Mouse (Mus musculus): ENCODE data around the gene Arl6ip5.
"Not testable (repeated sequence)": the region's sequence is repeated elsewhere in the genome, so short reads cannot be mapped to it uniquely, and the experiment has no call there.

Gene Arl6ip5

DNA sequence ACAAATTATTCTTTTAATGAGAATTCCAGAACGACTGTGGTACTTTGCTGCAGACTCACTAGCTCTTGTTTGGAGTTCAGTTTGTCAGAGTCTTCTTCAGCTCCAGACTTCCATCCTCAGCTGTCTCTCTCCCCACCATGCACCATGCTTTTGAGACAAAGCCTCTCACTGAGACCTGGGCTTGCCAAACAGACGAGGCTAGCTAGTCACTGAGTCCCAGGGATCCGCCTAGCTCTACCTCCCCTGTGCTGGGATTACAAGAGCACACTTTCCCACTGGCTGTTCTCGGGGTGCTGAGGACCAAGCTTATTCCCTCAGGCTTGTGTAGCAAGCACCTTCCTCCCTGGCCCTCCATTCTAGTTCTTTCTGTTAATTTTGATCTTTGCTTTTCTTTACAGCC is 13.1 kb downstream of the Arl6ip5 start:
- DNase-seq (ENCODE audit: low read depth, low spot score): no peak

DNA sequence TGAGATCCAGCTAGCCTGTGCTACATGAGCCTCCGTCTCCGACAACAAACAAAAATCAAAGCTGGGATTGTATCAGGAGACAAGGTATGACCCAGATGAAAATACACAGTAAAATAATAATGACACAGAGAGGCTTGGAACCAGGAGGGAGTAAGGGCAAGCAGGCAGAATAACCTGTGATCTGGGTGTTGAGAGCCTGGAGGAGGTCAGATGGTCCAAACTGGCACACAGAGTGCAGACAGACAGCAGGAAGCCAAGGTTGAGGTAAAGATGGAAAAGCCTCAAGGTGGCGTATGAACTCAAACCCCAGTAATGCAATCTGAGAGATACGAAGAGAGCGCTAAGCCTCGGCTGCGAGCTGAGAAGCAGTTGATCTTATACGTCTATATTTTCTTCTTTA is 14.0 kb downstream of the Arl6ip5 start:
- DNase-seq (ENCODE audit: low read depth, low spot score): no peak

DNA sequence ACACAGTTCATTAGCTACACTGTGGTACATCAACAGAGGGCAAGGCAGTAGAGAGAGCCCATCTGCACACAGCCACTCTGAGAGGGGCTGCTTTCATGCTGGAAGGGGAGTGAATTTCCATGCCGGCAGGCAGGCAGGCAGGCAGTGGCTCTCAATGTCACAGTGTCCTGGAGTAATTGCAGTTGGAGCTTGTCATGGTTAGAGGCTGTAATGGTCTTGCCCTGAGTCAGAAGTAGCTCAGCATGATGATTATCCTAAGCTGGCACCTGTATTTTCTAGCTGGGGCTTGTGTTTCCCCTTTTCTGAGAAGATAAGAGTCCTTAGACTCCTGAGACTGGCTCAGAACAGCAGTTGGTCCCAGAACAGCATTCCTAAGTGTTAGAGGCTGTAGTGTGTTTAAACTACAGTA is 15.6 kb downstream of the Arl6ip5 start:
- DNase-seq (ENCODE audit: low read depth, low spot score): no peak

DNA sequence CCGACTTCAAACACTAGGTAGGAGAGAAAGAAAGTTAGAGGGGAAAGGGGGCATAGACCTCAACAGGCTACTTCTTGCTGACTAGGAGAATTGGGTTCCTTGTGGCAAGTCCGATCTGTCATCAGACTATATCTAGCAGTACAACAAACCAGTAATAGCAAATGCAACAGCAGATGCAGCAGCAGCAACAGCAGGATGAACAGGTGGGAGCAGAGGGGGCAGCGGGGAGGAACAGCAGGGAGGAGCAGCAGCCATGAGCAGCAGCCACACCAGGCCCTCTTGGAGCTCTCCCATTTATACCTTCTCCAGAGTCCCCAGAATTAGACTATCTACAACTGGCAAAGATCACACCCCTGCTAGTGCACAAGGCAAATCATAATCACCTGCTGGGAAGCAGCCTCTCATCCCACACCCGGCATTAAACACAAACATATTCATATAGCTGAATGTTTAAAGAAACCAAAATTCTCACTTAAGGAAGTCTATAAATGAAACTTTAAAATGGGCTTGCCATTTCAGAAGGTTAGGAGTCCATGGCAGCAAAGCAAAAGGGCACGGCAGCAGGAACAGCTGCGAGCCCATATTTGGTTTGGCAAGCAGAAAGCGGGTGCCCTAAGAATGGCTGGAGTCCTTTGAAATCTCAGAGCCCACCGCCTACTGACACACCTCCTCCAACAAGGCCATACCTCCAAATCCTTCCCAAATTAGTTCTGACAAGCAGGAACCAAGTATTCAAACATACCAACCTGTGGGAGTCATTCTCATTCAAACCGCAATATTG is 16.8 kb downstream of the Arl6ip5 start:
- DNase-seq (ENCODE audit: low read depth, low spot score): no peak

DNA sequence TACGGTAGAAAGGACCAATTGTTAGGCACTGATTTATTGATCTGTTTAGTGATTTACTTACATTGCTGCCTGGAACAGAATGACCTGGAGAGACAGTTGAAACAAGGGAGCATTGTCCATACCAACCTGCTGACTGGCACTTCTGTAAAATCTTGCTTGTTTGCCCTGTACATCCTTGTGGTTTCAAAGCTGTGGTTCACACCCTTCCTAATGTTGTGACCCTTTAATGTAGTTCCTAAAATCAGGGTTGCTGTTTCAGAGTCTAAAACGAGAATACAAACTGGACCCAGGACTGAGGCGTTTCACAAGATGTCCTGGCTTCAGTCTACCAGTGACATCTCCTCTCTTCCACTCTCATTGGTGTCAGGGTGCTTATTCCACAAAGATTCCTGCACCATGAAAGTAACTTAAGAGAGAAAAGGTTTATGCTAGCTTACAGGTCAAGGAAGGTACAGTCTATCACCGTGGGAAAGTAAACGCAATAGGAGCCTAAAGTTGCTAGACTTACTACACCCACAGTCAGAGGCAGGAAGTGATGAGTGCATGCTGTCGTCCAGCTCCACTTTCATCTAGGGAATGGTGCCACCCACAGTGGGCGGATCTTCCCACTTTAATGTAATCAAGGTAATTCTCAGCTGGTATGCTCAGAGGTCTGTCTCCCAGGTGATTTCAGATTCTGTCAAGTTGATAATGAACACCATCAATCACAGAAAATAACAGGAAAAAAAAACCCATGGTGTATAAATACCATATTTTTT is 24.6 kb downstream of the Arl6ip5 start:
- no peak for DNase-seq (ENCODE audit: low read depth, low spot score)

DNA sequence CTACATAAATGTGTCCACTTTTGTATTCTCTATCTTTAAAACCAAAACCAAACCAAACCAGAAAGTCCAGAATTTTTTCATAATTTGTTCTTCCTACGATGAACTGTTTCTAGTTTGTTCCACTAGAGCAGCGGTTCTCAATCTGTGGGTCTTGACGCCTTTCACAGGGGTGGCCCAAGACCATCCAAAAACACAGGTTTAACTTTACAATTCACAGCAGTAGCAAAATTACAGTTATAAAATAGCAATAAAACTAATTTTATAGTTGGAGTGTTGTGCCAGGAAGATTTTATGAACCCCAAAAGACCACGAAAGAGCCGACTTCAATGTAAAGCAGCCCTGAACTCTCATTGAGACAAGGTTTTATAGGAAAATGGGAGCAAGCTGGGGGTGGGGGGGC is 25.6 kb downstream of the Arl6ip5 start:
- DNase-seq (ENCODE audit: low read depth, low spot score): no peak

DNA sequence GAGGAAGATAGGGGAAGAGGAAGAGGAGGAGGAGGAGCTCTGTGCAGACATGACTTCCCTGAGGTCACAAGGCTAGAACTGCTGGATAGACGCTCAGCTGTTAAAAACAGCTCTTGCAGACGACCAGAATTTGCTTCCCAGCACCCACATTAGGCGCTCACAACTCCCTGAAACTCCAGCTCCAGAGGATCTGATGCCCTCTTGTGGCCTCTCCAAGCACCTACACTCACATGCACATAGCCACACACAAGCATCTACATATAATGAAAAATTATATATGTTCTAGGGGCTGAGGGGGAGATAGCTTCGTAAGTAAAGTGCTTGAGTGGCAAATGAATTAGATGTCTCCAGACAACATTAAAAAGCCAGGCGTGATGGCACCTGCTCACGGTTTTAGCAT is 28.9 kb downstream of the Arl6ip5 start:
- DNase-seq (ENCODE audit: low read depth, low spot score): no peak

DNA sequence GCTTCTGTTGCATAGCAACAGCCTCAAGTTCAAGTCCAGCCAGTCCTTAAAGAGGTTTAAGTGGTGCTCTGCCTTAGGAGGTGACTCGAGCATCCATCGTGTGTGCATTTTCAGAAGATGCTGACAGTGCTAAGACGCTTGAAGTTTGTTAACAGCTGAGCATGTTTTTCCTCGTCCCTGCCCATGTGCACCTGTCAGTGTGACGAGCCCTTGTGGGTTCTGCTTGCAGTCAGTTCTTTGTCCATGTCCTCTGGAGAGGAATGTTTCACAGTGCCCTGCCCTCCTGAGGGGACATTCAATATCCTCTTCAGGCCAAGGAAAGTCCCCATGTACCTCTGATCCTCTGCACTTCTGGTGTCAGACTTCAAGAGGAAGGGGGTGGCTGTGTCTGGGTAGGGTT is 29.6 kb downstream of the Arl6ip5 start:
- DNase-seq (ENCODE audit: low read depth, low spot score): no peak

DNA sequence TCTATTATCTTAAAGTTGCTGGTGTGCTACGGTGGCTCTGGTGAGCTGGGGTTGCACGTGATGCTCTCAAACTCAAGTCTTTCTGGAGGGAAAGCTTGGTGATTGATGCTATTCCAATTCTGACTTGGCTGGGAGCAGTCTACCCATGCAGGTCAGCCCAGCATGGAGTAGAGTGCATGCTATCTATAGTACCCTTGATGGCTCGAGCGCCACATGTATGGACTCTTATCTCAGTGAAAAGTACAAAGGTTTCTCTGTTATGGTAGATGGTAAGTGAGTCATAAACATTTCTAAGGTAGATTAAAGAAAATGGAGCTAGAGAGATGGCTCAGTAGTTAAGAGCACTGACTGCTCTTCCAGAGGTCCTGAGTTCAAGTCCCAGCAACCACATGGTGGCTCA is 32.0 kb downstream of the Arl6ip5 start:
- no peak for DNase-seq (ENCODE audit: low read depth, low spot score)

DNA sequence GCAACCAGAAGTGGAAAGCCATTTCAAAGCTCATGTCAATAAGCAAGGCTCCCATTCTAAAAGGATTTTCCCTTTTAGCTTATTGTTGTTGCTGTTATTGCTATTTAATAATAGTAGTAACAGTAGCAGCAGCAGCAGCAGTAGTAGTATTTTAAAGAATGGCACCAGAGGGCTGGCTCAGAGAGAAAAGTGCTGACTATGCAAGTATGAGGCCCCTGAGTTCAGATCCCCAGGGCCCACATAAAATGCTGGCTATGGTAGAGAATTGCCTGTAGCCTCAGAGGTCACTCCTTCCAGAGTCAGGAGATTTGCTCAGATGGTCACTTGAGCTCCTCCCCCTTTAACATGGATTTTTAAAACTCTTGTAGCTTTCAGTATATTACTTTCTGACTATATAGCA is 34.7 kb downstream of the Arl6ip5 start:
- no peak for DNase-seq (ENCODE audit: low read depth, low spot score)

DNA sequence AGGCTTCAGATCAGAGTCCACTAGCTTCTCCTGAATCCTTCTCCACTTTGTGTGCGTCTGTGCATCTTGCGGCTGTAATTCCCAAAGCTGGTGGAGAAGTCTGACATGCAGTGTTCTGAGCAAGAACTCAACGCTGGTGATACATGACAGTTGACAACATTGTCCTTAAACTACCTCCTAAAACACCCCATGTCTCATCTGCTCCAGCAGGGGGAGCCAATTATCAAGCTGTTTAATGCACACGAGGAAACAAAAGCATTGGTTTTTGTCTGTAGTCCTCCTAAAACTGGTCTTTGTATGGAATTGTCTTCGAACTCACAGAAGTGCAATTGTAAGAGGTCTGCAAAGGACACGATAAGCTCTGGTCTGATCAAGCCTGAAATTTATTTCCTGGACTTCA is 40.5 kb downstream of the Arl6ip5 start:
- peak; percentile 16 for DNase-seq (ENCODE audit: low read depth, low spot score)

DNA sequence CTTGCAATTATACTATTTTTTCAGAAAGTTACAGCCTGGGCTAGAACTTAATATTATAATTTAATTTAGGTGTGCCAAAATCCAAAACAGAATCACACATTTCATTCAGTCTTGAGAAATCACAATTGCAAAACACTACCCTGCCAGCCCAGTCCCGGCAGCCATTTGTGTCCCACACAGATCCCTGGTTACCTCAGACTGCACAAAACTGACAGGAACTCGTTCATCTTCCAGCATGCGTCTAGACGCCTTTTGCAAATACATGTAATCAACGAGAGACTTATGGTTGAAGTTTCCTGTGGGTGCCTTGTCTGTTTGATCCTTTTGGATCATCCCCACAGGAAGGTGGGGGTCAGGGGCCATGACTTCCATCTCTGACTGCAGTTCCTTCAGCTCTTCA is 41.6 kb downstream of the Arl6ip5 start:
- no peak for DNase-seq (ENCODE audit: low read depth, low spot score)

DNA sequence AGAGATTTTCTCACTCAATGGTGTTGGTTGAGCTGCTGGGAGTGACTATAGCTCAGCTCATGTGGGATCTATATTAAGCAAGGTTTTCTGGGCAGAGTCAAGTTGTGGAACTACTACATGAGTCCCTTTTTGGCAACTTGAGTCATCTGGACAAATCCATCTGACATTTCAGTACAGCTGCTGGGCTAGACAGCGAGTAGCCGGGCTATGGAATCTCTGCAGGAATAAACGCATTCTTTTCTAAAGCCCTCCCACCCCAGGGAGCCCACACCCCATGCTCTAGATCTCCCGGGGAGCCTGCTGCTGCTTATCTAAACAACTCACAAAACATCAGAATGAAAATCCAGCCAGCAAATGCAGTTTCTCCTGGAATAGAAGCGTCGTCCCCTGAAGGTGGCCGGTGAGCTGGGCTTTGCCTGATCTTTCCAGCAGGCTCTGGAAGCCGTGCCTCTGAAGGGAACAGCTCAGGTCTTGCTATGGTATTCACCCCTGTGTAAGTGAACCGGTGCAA is 42.3 kb downstream of the Arl6ip5 start, which contains the start of gene Lmod3:
TSS of gene Lmod3 (minus strand) at position 49 of the 511 bp plus-strand sequence.
- no peak for DNase-seq (ENCODE audit: low read depth, low spot score)

DNA sequence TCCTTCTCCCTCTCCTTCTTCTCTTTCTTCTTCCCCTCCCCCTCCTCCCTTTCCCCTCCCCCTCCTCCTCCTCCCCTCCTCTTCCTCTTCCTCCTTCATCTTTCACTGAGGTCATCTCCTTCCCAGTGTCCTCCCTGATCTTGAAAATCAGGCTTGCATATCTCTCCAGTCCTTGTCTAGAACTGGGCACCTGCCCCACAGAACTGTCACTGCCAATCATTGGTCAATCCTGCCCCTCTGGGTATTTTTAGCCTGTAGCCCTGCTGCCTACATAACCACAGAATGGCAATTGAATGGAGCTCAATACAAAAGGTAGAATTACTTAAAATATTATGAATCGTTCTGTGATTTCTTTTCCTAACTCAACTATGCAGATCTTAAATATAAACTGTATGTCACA is 48.0 kb downstream of the Arl6ip5 start:
- no peak for DNase-seq (ENCODE audit: low read depth, low spot score)

DNA sequence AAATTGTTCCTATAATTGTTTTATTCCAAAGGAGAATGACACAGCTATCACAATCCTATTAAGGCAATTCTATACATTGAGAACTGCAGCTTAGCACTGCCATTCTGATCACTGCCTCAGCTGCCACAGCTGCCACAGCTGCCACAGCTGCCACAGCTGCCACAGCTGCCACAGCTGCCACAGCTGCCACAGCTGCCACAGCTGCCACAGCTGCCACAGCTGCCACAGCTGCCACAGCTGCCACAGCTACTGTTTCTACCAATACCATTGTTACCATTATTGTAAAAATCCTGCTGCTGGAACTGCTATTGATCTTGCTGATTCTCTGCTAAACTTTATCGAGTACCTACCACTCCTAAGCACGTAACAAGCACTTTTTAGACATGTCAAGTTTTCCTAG is 49.4 kb downstream of the Arl6ip5 start:
- not testable (repeated sequence) for DNase-seq (ENCODE audit: low read depth, low spot score)

DNA sequence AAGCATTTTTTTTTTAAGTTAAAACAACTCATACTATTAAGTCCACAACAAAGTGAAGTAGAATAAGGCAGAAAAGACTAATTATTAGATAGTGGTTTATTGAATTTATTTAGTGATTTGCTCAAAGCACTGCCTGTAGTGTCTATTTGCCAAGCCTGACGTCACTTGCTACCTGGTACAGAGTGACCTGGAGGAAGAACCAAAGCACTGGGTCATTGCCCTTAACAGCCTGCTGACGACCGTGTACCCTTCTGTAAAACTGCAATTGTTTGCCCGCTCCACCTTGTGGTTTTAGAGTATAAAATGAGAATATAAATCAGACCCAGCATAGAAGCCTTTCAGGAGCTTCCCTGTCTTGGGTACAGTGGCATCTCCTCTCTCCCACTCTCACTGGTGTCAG is 51.7 kb downstream of the Arl6ip5 start:
- DNase-seq (ENCODE audit: low read depth, low spot score): no peak

DNA sequence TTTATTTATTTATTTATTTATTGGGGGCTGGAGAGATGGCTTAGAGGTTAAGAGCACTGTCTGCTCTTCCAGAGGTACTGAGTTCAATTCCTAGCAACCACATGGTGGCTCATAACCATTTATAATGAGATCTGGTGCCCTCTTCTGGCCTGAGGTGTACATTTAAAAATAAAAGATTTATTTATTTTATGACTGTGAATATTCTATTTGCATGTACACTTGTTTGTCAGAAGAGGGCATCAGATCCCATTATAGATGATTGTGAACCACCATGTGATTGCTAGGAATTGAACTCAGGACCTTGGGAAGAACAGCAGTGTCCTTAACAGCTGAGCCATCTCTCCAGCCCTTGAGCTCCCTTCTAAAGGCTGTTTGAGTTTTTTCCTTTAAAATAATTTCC is 53.3 kb downstream of the Arl6ip5 start:
- not testable (repeated sequence) for DNase-seq (ENCODE audit: low read depth, low spot score)

DNA sequence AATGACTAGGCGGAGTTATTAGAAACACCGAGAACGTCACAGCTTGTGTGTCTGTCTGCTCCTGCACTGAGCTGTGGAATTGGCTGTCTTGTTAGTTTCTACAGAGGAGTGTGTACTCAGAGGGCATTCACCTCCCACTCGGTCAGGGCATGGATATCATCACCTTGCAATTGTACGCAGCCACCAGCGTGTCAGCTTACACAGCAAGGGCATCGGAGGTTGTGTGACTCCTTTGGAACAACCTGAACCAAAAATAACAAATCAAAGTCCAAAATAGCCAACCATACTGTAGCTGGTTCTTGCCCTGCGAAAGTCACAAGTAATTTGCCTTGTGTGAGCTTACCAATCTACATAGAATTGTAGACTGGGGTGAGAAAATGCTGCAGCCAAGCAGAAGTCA is 54.8 kb downstream of the Arl6ip5 start:
- no peak for DNase-seq (ENCODE audit: low read depth, low spot score)

DNA sequence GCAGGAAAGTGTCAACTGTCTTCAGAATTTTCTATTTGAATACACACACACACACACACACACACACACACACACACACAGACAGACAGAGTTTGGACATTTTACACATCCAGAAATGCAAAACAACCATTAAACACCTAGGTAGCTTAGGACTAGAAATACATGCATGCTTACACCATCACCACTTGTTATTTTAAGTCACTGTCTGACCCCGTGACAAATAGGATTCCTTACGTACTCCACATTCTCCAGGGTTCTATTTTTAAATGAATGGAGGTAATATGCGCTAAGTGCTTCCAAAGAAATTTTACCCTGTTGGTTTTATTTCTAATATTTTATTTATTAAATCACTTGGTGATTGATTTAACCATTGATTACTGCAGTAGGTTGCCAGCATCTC is 55.2 kb downstream of the Arl6ip5 start:
- no peak for DNase-seq (ENCODE audit: low read depth, low spot score)

DNA sequence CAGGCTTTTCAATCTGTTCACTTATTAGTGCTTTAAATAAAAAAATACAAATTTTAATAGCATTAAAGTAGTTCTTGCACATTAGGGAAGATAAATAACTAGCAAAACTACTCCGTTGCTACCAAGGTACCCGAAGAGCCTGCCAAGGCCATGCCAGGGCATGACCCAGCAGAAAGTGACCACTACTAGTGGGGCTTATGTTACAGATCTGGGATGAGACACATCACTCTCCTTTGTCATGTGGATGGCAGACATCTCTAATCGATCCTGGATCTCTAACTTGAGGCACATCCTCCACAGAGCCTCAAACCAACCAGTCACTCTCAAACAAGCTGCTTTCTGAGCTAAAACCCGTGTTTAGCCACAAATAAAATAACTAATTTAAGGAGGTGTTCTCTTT is 56.2 kb downstream of the Arl6ip5 start:
- DNase-seq (ENCODE audit: low read depth, low spot score): no peak

DNA sequence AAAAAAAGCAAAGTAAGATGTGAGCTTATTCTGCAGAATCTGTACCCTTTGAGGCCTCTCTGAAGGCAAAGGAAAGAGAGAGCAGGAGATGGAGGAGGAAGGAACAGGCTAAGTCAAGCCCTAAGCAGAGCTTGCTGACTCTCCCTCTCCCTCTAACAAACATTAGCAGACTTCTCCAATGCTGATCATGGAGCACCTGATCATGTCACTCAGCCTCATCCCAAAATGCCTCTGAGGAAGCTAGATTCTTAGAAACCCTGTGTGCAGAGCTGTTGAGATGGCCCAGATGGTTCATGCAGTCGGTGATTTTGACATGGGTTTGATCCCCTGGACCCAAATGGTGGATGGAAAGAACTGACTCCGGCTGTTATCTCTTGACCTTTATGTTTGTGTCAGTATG is 56.6 kb downstream of the Arl6ip5 start:
- no peak for DNase-seq (ENCODE audit: low read depth, low spot score)

DNA sequence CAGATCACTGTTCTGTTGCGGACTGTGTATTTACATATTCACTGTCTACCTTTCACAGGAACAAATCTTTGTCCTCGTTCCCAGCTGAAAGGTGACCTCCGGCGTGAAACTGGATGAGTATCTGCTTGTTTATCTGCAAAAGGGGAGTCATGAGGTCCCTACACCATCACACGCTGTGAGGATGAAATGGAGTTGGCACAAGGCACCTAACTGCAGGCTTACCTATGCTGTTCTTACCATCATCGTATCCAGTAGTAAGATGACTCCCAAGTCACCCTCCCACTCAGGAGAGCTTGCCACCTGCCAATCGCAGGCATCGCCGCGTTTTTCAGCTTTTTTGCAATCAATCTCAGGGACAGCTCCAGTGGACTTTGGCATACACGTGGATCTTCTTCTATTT is 59.1 kb downstream of the Arl6ip5 start:
- no peak for DNase-seq (ENCODE audit: low read depth, low spot score)

DNA sequence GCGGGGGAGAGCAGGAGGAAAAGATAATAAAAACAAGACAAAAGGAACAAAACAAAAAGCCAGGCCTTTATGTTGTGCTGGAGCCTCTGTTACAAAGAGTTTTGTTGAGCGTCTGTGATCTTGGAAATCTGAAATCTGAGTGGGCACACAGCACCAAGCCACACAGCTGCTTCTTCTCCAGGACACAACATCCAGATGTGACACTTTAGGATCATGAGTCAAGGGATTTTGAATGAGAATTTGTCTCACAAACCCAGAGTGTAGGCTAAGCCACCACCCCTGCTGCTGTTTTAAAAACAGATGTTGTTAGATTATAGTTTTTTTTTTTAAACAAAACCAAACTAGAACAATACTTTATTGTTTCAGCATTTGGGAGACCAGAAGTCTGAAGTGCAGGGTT is 61.9 kb downstream of the Arl6ip5 start:
- no peak for DNase-seq (ENCODE audit: low read depth, low spot score)

Data from retina, adult 2 months (tissue).